In genomic region chr19:34517197-34517596, GRCm38 (mm10) we compare ENCODE assay signal across 20 mouse cellular contexts. TPM values are rescaled to one million over a fixed set of nuclear protein-coding genes. Genes with fewer than 3 reads are reported as not detected.
DNase-seq lines count a peak whose midpoint lies in the region.
"Had no signal": no experiment of that assay in that cellular context is flagged by ENCODE, and none has a peak within 500 bp of the region (broad histone marks: within the 10 kb centered on the region; RNA-seq: fewer than 3 reads in every experiment).

No protein-coding gene starts in this region.

- peak overlapping the region; percentile 96 for H3K27ac ChIP-seq in brown adipose tissue, adult 24 weeks (replicated peaks; ENCODE audit: low read depth, low read length)
- H3K27ac ChIP-seq: embryonic facial prominence, embryonic 12.5 days; heart, embryonic 15.5 days; hindbrain, embryonic 10.5 days; left cerebral cortex, adult 2 months; stomach, embryonic 15.5 days had no signal

- H3K4me1 ChIP-seq in brown adipose tissue, adult 24 weeks (ENCODE audit: control insufficient read depth, insufficient read depth, insufficient read length, low read length) = peaks cover 47% of the 10 kb centered on the region
- H3K4me1 ChIP-seq: embryonic facial prominence, embryonic 12.5 days; heart, embryonic 15.5 days; hindbrain, embryonic 10.5 days; stomach, embryonic 15.5 days had no signal

- no peak overlapping the region for H3K4me3 ChIP-seq in brown adipose tissue, adult 24 weeks (ENCODE audit: insufficient read depth, low read depth, low read length)
- H3K4me3 ChIP-seq: embryonic facial prominence, embryonic 12.5 days; heart, embryonic 15.5 days; hindbrain, embryonic 10.5 days; left cerebral cortex, adult 2 months; stomach, embryonic 15.5 days had no signal

- peak; percentile 56 for DNase-seq in adrenal gland, adult 8-10 months
- no peak for DNase-seq in adrenal gland, postnatal 25 days
- DNase-seq in lung, adult 18-20 months = peak; percentile 41 to 68
- no peak for DNase-seq in lung, postnatal 4 days
- DNase-seq in lung, postnatal 36 days = peak; percentile 73
- DNase-seq in spleen, adult 18-20 months = no peak
- no peak for DNase-seq in heart, adult 8-10 months (ENCODE audit: low spot score)
- DNase-seq: B cell, adult 2 months; cerebellum, adult 2 months; kidney, postnatal 10 days; midbrain, embryonic 14.5 days had no signal

RNA-seq across cellular contexts. Expression of gene Lipa, which starts 10.1 kb away (rescaled TPM):
- 100 to 1,000 TPM; 101 to 277 (median 170) TPM for total RNA-seq in adrenal gland, adult 8-10 months (2022)
- total RNA-seq in adrenal gland, postnatal 25 days (2021) = 192 and 213 TPM in 2 replicates
- 84.3 and 109 TPM in 2 replicates for polyA plus RNA-seq in brown adipose tissue, adult 24 weeks (2012; ENCODE audit: insufficient read depth, insufficient read length, missing spikeins)
- total RNA-seq in heart, adult 8-10 months (2022) = 10 to 100 TPM; 22.6 to 27.5 (median 24.7) TPM

RNA-seq across cellular contexts. Expression of gene Ifit2, which starts 33.3 kb away (rescaled TPM):
- 1 to 10 TPM; 3.7 to 6.2 (median 4.7) TPM for total RNA-seq in adrenal gland, adult 8-10 months (2022)
- 2.3 and 4.9 TPM in 2 replicates for total RNA-seq in adrenal gland, postnatal 25 days (2021)
- 2.2 and 2.8 TPM in 2 replicates for polyA plus RNA-seq in brown adipose tissue, adult 24 weeks (2012; ENCODE audit: insufficient read depth, insufficient read length, missing spikeins)
- 1 to 10 TPM; 3.2 to 4.4 (median 3.7) TPM for total RNA-seq in heart, adult 8-10 months (2022)

RNA-seq across cellular contexts. Expression of gene Ch25h, which starts 42.2 kb away (rescaled TPM):
- 1 to 10 TPM in 3 of 4 experiments, under 1 TPM in 1; 0.64 to 3.4 (median 1.8) TPM for total RNA-seq in adrenal gland, adult 8-10 months (2022)
- 0.82 TPM in 1 of 2 replicates, not detected in the other for total RNA-seq in adrenal gland, postnatal 25 days (2021)
- 0.75 TPM in 1 of 2 replicates, not detected in the other for polyA plus RNA-seq in brown adipose tissue, adult 24 weeks (2012; ENCODE audit: insufficient read depth, insufficient read length, missing spikeins)
- under 1 TPM in 3 of 4 experiments, not detected in 1; 0.44 to 0.69 (median 0.44) TPM for total RNA-seq in heart, adult 8-10 months (2022)
- total RNA-seq: gastrocnemius, adult 18-20 months; granulocyte monocyte progenitor cell, adult 5-6 weeks; neutrophil, adult 5-6 weeks had no signal

Comparison
In these comparisons a context has a peak if more than half of its experiments do, and no peak if none do; other contexts are left out.
1. DNase-seq: peak in adrenal gland, adult 8-10 months (single experiment), lung, adult 18-20 months (2 of 2) and lung, postnatal 36 days (single experiment); none in adrenal gland, postnatal 25 days (single experiment), lung, postnatal 4 days (0 of 2), spleen, adult 18-20 months (0 of 2) and heart, adult 8-10 months (single experiment).